Comparison of ENCODE assay signal across 8 mouse cellular contexts in genomic region chr13:8870510-8871313, GRCm38 (mm10). TPM values are rescaled to one million over a fixed set of nuclear protein-coding genes. Genes with fewer than 3 reads are reported as not detected.
DNase-seq lines count a peak whose midpoint lies in the region; ATAC-seq and TF ChIP-seq lines count a peak whose summit lies in the region.

No protein-coding gene starts in this region.

- under 1% methylated on average over 57 of the region's 57 CpGs for WGBS in bone marrow, adult 2 months
- WGBS in embryonic facial prominence, embryonic 15.5 days: under 1% methylated on average over 57 of the region's 57 CpGs
- WGBS in heart, embryonic 10.5 days: 0% methylated on average over 57 of the region's 57 CpGs
- WGBS in kidney, embryonic 15.5 days: under 1% methylated on average over 57 of the region's 57 CpGs

- H3K36me3 ChIP-seq in embryonic facial prominence, embryonic 15.5 days: no peaks in the 10 kb centered on the region
- 0 out of 2 replicates have a peak, but pooled peaks cover 2% of the 10 kb centered on the region for H3K36me3 ChIP-seq in heart, embryonic 10.5 days
- no peaks in the 10 kb centered on the region for H3K36me3 ChIP-seq in kidney, embryonic 15.5 days

- peak overlapping the region; percentile 91 for H3K4me3 ChIP-seq in bone marrow, adult 2 months (replicated peaks; ENCODE audit: control insufficient read depth, low read depth, low read length)
- peak overlapping the region; percentile 86 for H3K4me3 ChIP-seq in embryonic facial prominence, embryonic 15.5 days (replicated peaks)
- H3K4me3 ChIP-seq in heart, embryonic 10.5 days: peak overlapping the region; percentile 92
- peak overlapping the region; percentile 95 for H3K4me3 ChIP-seq in kidney, embryonic 15.5 days (replicated peaks)

- no peaks in the 10 kb centered on the region for H3K9me3 ChIP-seq in embryonic facial prominence, embryonic 15.5 days (replicated peaks)
- no peaks in the 10 kb centered on the region for H3K9me3 ChIP-seq in heart, embryonic 10.5 days
- no peaks in the 10 kb centered on the region for H3K9me3 ChIP-seq in kidney, embryonic 15.5 days (replicated peaks)

- DNase-seq in 416B (ENCODE audit: low read depth) (peak; percentile 92), liver (peak; percentile 88)
- DNase-seq in heart, embryonic 10.5 days (ENCODE audit: low spot score): peak; percentile 93
- DNase-seq in spleen, postnatal 4 days (ENCODE audit: low spot score in 2 of 2): peak; percentile 86 to 91

- no peaks in the 10 kb centered on the region for H3K27me3 ChIP-seq in embryonic facial prominence, embryonic 15.5 days
- H3K27me3 ChIP-seq in heart, embryonic 10.5 days (ENCODE audit: insufficient read depth, poor library complexity, severe bottlenecking): no peaks in the 10 kb centered on the region
- no peaks in the 10 kb centered on the region for H3K27me3 ChIP-seq in kidney, embryonic 15.5 days

- peak overlapping the region; percentile 94 for H3K27ac ChIP-seq in bone marrow, adult 2 months (ENCODE audit: control insufficient read depth, insufficient read depth, low read depth, low read length, poor library complexity)
- H3K27ac ChIP-seq in embryonic facial prominence, embryonic 15.5 days (replicated peaks): peak overlapping the region; percentile 98
- peak overlapping the region; percentile 94 for H3K27ac ChIP-seq in heart, embryonic 10.5 days
- peak overlapping the region; percentile 99 for H3K27ac ChIP-seq in kidney, embryonic 15.5 days

- peak; percentile 98 for TF ChIP-seq CTCF in bone marrow, adult 2 months (IDR thresholded peaks at IDR 0.05; ENCODE audit: control insufficient read depth, insufficient read depth, low read length)

- H3K4me1 ChIP-seq in bone marrow, adult 2 months (ENCODE audit: control insufficient read depth, insufficient read depth, low read length): no peaks in the 10 kb centered on the region; the same call in 1 of the 2 replicates
- peaks cover 6% of the 10 kb centered on the region for H3K4me1 ChIP-seq in embryonic facial prominence, embryonic 15.5 days
- peaks cover 7% of the 10 kb centered on the region for H3K4me1 ChIP-seq in heart, embryonic 10.5 days
- peaks cover 18% of the 10 kb centered on the region for H3K4me1 ChIP-seq in kidney, embryonic 15.5 days

- ATAC-seq in embryonic facial prominence, embryonic 15.5 days (ENCODE audit: insufficient number of reproducible peaks, low FRiP score, low TSS enrichment, low read depth): peak; percentile 91
- ATAC-seq in kidney, embryonic 15.5 days (replicated peaks; ENCODE audit: low FRiP score): peak; percentile 95
- peak; percentile 82 for ATAC-seq in monocyte, adult 5-6 weeks (replicated peaks; ENCODE audit: insufficient number of reproducible peaks, low FRiP score, low TSS enrichment, poor library complexity, severe bottlenecking)

- TF ChIP-seq POLR2A in bone marrow, adult 2 months (IDR thresholded peaks at IDR 0.05; ENCODE audit: borderline replicate concordance, control insufficient read depth, low read depth, low read length): peak; percentile 46; the same call in 1 of the 2 replicates

- H3K9ac ChIP-seq in embryonic facial prominence, embryonic 15.5 days: peak overlapping the region; percentile 73
- H3K9ac ChIP-seq in kidney, embryonic 15.5 days: peak overlapping the region; percentile 75

- H3K4me2 ChIP-seq in embryonic facial prominence, embryonic 15.5 days (replicated peaks): peak overlapping the region; percentile 69
- H3K4me2 ChIP-seq in kidney, embryonic 15.5 days: peak overlapping the region; percentile 80

RNA-seq across cellular contexts. Expression of gene Wdr37, which starts 1.0 kb away (rescaled TPM):
- 8.1 and 14.8 TPM in 2 replicates for polyA plus RNA-seq in bone marrow, adult 2 months (2011; ENCODE audit: insufficient read depth, insufficient read length, low replicate concordance, missing spikeins)
- polyA plus RNA-seq in embryonic facial prominence, embryonic 15.5 days (2015; fragmentation: Nextera tagmentation; extraction: Ambion mirVana): 17.1 and 17.7 TPM in 2 replicates
- polyA plus RNA-seq in heart, embryonic 10.5 days (2016; fragmentation: Nextera tagmentation; extraction: Ambion mirVana): 20.2 and 21.4 TPM in 2 replicates
- polyA plus RNA-seq in kidney, embryonic 15.5 days (2015; fragmentation: Nextera tagmentation; extraction: Ambion mirVana): 19.3 and 20.8 TPM in 2 replicates
- 59.4 to 77.2 TPM (median 65.0 TPM) in 3 replicates for total RNA-seq in monocyte, adult 5-6 weeks (2017)

RNA-seq across cellular contexts. Expression of gene Idi1, which starts 14.6 kb away (rescaled TPM):
- polyA plus RNA-seq in bone marrow, adult 2 months (2011; ENCODE audit: insufficient read depth, insufficient read length, low replicate concordance, missing spikeins): 12.9 and 25.7 TPM in 2 replicates
- 61.8 and 61.9 TPM in 2 replicates for polyA plus RNA-seq in embryonic facial prominence, embryonic 15.5 days (2015; fragmentation: Nextera tagmentation; extraction: Ambion mirVana)
- 76.6 and 85.3 TPM in 2 replicates for polyA plus RNA-seq in heart, embryonic 10.5 days (2016; fragmentation: Nextera tagmentation; extraction: Ambion mirVana)
- 67.8 and 73.0 TPM in 2 replicates for polyA plus RNA-seq in kidney, embryonic 15.5 days (2015; fragmentation: Nextera tagmentation; extraction: Ambion mirVana)
- 20.5 to 25.2 TPM (median 24.8 TPM) in 3 replicates for total RNA-seq in monocyte, adult 5-6 weeks (2017)

Comparison
In these comparisons a context has a peak if more than half of its experiments do, and no peak if none do; other contexts are left out.
1. Peak in every context shown above with its lines: DNase-seq, ATAC-seq, H3K4me3 ChIP-seq and H3K27ac ChIP-seq.